Mouse (Mus musculus) CH12.LX (cell line): ENCODE data around the gene Cdk17. TPM values are rescaled to one million over a fixed set of nuclear protein-coding genes. Genes with fewer than 3 reads are reported as not detected.

Experiments
- DNase-seq: peaks from one replicate; pipeline ENCODE4 v3.0.0-alpha.2; 2013; ENCODE audit errors: extremely low read depth
- H3K27ac ChIP-seq: 2 replicates; pipeline ENCODE4 v1.5.1; 2012; ENCODE audit warnings: low read depth, mild to moderate bottlenecking, control low read depth, moderate library complexity; ENCODE audit not compliant: insufficient read depth
- H3K27me3 ChIP-seq: replicated peaks from 2 replicates; pipeline ENCODE3; 2012; ENCODE audit warnings: inconsistent platforms
- H3K36me3 ChIP-seq, 2 experiments: replicated peaks in 1 of 2; 2 replicates each; pipeline versions ENCODE3 to v1.6.1; 2012; ENCODE audit warnings: inconsistent platforms in 1 of 2, low read length in 1 of 2, mild to moderate bottlenecking in 1 of 2, mixed read lengths in 1 of 2, moderate library complexity in 1 of 2; ENCODE audit not compliant: control insufficient read depth in 1 of 2, insufficient read depth in 1 of 2
- H3K4me1 ChIP-seq, 2 experiments: 2 replicates each; pipeline ENCODE4 v1.6.1; 2012; ENCODE audit warnings: inconsistent platforms in 1 of 2, moderate library complexity in 1 of 2; ENCODE audit not compliant: insufficient read depth in 2 of 2, control insufficient read depth in 1 of 2
- H3K4me2 ChIP-seq: 2 replicates; pipeline ENCODE4 v1.6.1; 2012; ENCODE audit warnings: low read depth, mild to moderate bottlenecking, control low read depth; ENCODE audit not compliant: poor library complexity, insufficient read depth, severe bottlenecking
- H3K4me3 ChIP-seq, 3 experiments: fragments of 150-350 bp in 1 of 3; sonication (generic) in 1 of 3; replicated peaks in 1 of 3; 2 replicates each; pipeline versions ENCODE3 to v1.5.1; 2011 to 2012; ENCODE audit warnings: low read depth in 2 of 3, low read length in 2 of 3, mild to moderate bottlenecking in 2 of 3, moderate library complexity in 2 of 3, control low read depth in 1 of 3, improper control_type of control experiment in 1 of 3, inconsistent platforms in 1 of 3, mixed read lengths in 1 of 3; ENCODE audit not compliant: poor library complexity in 1 of 3
- H3K79me2 ChIP-seq: replicated peaks from 2 replicates; pipeline ENCODE4 v1.6.1; 2012; ENCODE audit warnings: mild to moderate bottlenecking, moderate library complexity; ENCODE audit not compliant: control insufficient read depth, poor library complexity, insufficient read depth, severe bottlenecking; ENCODE audit errors: extremely low read depth
- H3K9ac ChIP-seq: 2 replicates; pipeline ENCODE4 v1.6.1; 2012; ENCODE audit warnings: low read depth, mild to moderate bottlenecking, control low read depth, moderate library complexity; ENCODE audit not compliant: insufficient read depth
- H3K9me3 ChIP-seq: replicated peaks from 2 replicates; pipeline ENCODE3; 2012; ENCODE audit warnings: low read length, inconsistent platforms, mixed read lengths
- BHLHE40 ChIP-seq: IDR thresholded peaks from 2 replicates; pipeline ENCODE4 v1.6.1; 2011; ENCODE audit warnings: mild to moderate bottlenecking, low read depth, low read length, improper control_type of control experiment
- CHD1 ChIP-seq: IDR thresholded peaks from 2 replicates; pipeline ENCODE4 v1.6.1; 2012; ENCODE audit warnings: low read depth, low read length, improper control_type of control experiment, inconsistent platforms
- CHD2 ChIP-seq: IDR thresholded peaks from 2 replicates; pipeline ENCODE4 v1.6.1; 2011; ENCODE audit warnings: low read length, improper control_type of control experiment
- CTCF ChIP-seq, 2 experiments: IDR thresholded peaks in 1 of 2; conservative IDR thresholded peaks in 1 of 2; 2 replicates each; pipeline ENCODE4 v1.5.1; 2011 to 2012; ENCODE audit warnings: low read depth in 2 of 2, low read length in 2 of 2, improper control_type of control experiment in 1 of 2, inconsistent platforms in 1 of 2, mild to moderate bottlenecking in 1 of 2, moderate library complexity in 1 of 2
- E2F4 ChIP-seq: IDR thresholded peaks from 2 replicates; pipeline ENCODE4 v1.6.1; 2011; ENCODE audit warnings: low read depth, low read length, improper control_type of control experiment; ENCODE audit not compliant: insufficient replicate concordance
- ELF1 ChIP-seq: IDR thresholded peaks from 2 replicates; pipeline ENCODE4 v1.6.1; 2014; ENCODE audit warnings: low read depth, mild to moderate bottlenecking, inconsistent platforms, low read length, improper control_type of control experiment
- GABPA ChIP-seq: IDR thresholded peaks from 2 replicates; pipeline ENCODE4 v1.6.1; 2012; ENCODE audit warnings: low read depth, low read length, improper control_type of control experiment, inconsistent platforms; ENCODE audit not compliant: insufficient replicate concordance
- HCFC1 ChIP-seq: IDR thresholded peaks from 2 replicates; pipeline ENCODE4 v1.6.1; 2012; ENCODE audit warnings: low read depth, mild to moderate bottlenecking, inconsistent platforms, low read length, improper control_type of control experiment
- IRF4 ChIP-seq: IDR thresholded peaks from 2 replicates; pipeline ENCODE4 v1.6.1; 2014; ENCODE audit warnings: low read depth, mild to moderate bottlenecking, inconsistent platforms, low read length, improper control_type of control experiment
- JUND ChIP-seq: conservative IDR thresholded peaks from 2 replicates; pipeline ENCODE4 v1.6.1; 2011; ENCODE audit warnings: low read depth, low read length, improper control_type of control experiment
- MAX ChIP-seq: IDR thresholded peaks from 2 replicates; pipeline ENCODE4 v1.6.1; 2011; ENCODE audit warnings: low read length, improper control_type of control experiment
- MAZ ChIP-seq: IDR thresholded peaks from 2 replicates; pipeline ENCODE4 v1.6.1; 2012; ENCODE audit warnings: low read depth, mild to moderate bottlenecking, inconsistent platforms, low read length, improper control_type of control experiment, moderate library complexity
- MEF2A ChIP-seq: IDR thresholded peaks from 2 replicates; pipeline ENCODE4 v1.6.1; 2014; ENCODE audit warnings: low read depth, mild to moderate bottlenecking, inconsistent platforms, low read length, improper control_type of control experiment, borderline replicate concordance
- MXI1 ChIP-seq: IDR thresholded peaks from 2 replicates; pipeline ENCODE4 v1.6.1; 2011; ENCODE audit warnings: mild to moderate bottlenecking, low read depth, low read length, improper control_type of control experiment
- NELFE ChIP-seq: IDR thresholded peaks from 2 replicates; pipeline ENCODE4 v1.6.1; 2011; ENCODE audit warnings: low read depth, low read length, improper control_type of control experiment
- NRF1 ChIP-seq: IDR thresholded peaks from 2 replicates; pipeline ENCODE4 v1.6.1; 2014; ENCODE audit warnings: low read depth, mild to moderate bottlenecking, inconsistent platforms, low read length, improper control_type of control experiment, moderate library complexity
- PAX5 ChIP-seq: IDR thresholded peaks from 2 replicates; pipeline ENCODE4 v1.6.1; 2012; ENCODE audit warnings: low read length, inconsistent platforms, mixed read lengths
- POLR2A ChIP-seq: IDR thresholded peaks from 2 replicates; pipeline ENCODE4 v1.6.1; 2011; ENCODE audit warnings: low read depth, mild to moderate bottlenecking, improper control_type of control experiment, low read length
- POLR2AphosphoS2 ChIP-seq: IDR thresholded peaks from 2 replicates; pipeline ENCODE4 v1.6.1; 2011; ENCODE audit warnings: low read depth, low read length, improper control_type of control experiment
- RAD21 ChIP-seq: IDR thresholded peaks from 2 replicates; pipeline ENCODE4 v1.6.1; 2011; ENCODE audit warnings: low read depth, mild to moderate bottlenecking, low read length, improper control_type of control experiment, moderate library complexity
- RCOR1 ChIP-seq: conservative IDR thresholded peaks from 2 replicates; pipeline ENCODE4 v1.6.1; 2012; ENCODE audit warnings: low read depth, mild to moderate bottlenecking, inconsistent platforms, low read length, improper control_type of control experiment
- SIN3A ChIP-seq: IDR thresholded peaks from 2 replicates; pipeline ENCODE4 v1.6.1; 2012; ENCODE audit warnings: low read length, improper control_type of control experiment, inconsistent platforms
- TBP ChIP-seq: conservative IDR thresholded peaks from 2 replicates; pipeline ENCODE4 v1.6.1; 2011; ENCODE audit warnings: low read depth, low read length, improper control_type of control experiment
- TCF12 ChIP-seq: IDR thresholded peaks from 2 replicates; pipeline ENCODE4 v1.6.1; 2014; ENCODE audit warnings: low read depth, mild to moderate bottlenecking, inconsistent platforms, low read length, improper control_type of control experiment
- UBTF ChIP-seq: IDR thresholded peaks from 2 replicates; pipeline ENCODE4 v1.6.1; 2012; ENCODE audit warnings: low read depth, mild to moderate bottlenecking, inconsistent platforms, low read length, improper control_type of control experiment, moderate library complexity
- USF1 ChIP-seq: IDR thresholded peaks from 2 replicates; pipeline ENCODE4 v1.6.1; 2014; ENCODE audit warnings: low read depth, mild to moderate bottlenecking, inconsistent platforms, low read length, improper control_type of control experiment
- USF2 ChIP-seq: conservative IDR thresholded peaks from 2 replicates; pipeline ENCODE4 v1.6.1; 2011; ENCODE audit warnings: low read depth, low read length, improper control_type of control experiment
- ZKSCAN1 ChIP-seq: IDR thresholded peaks from 2 replicates; pipeline ENCODE4 v1.6.1; 2012; ENCODE audit warnings: low read depth, inconsistent platforms, low read length, improper control_type of control experiment, borderline replicate concordance
- ZNF384 ChIP-seq: IDR thresholded peaks from 2 replicates; pipeline ENCODE4 v1.6.1; 2012; ENCODE audit warnings: low read depth, low read length, improper control_type of control experiment, inconsistent platforms
- dilution Hi-C: fragments of 300-500 bp; cut with MboI; formaldehyde crosslinking; loops from 2 replicates; pipeline ENCODE4 v1.14.3; 2020; ENCODE audit warnings: low sequenced_read_pairs; ENCODE audit not compliant: extremely low pct_unique_long_range_greater_than_20kb, extremely low pct_ligation_motif_present
- in situ Hi-C: fragments of 300-500 bp; cut with MboI; formaldehyde crosslinking; loops from 3 replicates; pipeline ENCODE4 v1.14.3; 2019; ENCODE audit warnings: low sequenced_read_pairs, low pct_ligation_motif_present, low pct_unique_long_range_greater_than_20kb, mixed read lengths
- polyA plus RNA-seq: library from polyadenylated mRNA; unstranded; fragments of >175 nt; gene quantifications from 2 replicates; pipeline ENCODE4 v1.2.1, GENCODE M21; 2012; ENCODE audit warnings: low read depth; ENCODE audit not compliant: insufficient read length
- total RNA-seq, 2 experiments: library from RNA; depleted of rRNA; stranded (reverse); fragments of 300-350 nt in 1 of 2; fragments of >200 nt in 1 of 2; gene quantifications; 2 replicates each; pipeline ENCODE4 v1.2.3; 2012 to 2014

Gene Cdk17
- total and polyA plus RNA-seq, 3 experiments = 23.4 to 51.3 (median 28.5) TPM

DNA sequence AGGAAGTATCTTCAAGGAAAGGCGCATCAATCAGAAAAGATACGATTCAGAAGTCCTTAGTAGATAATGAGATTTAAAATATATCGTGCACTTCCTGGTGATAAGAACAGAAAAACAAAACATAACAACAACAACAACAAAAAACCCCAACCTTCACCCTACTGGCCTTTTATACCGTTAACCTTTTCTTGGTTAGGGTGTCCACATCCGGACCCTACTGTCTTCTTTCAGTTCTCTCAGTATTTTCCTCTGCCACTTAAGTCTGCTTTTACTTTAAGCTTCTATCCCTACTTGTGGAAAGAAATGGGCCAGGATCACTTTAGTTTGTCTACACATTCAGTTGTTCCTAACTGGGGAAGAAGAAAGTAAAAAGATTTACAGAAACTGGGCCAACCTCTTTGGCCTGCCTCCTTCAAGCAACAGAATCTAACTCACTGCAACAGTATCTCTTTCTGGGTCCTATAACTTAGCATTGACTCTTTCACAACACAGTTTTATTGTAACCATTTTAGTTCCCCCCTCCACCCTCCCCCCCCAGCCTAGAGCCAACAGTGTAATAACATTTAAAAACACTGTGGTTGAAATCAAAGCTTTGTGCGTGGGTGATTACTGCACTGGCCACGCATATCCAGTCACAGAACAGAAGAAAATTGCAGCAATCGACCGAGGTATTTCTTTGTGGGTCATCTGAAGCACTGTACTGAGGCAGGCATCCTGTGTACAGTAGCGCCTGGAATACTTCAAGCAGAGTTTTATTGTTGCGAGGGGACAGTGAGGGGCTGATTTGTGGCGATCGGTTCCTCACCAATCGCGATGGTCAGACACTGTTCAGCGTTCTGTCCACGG is 801 bp upstream of the Cdk17 start:
- Histone ChIP-seq H3K9me3 (no peaks in the 10 kb centered on the region), H3K79me2 (peaks cover 30% of the 10 kb centered on the region), H3K4me1 (peaks cover 2 to 24% of the 10 kb centered on the region in 2 experiments; a peak in 3 of 4 replicates), H3K4me2 (peak overlapping the region; percentile 5; the same call in 1 of the 2 replicates), H3K36me3 (no peaks in the 10 kb centered on the region), H3K27me3 (no peaks in the 10 kb centered on the region), H3K4me3 (peak overlapping the region; percentile 54 to 98 (median 62)), H3K9ac (no peak overlapping the region), H3K27ac (no peak overlapping the region)
- in situ Hi-C loops = loop anchor here (10.0 to 25.0 kb wide), 4 partner anchors 85 to 265 kb away; no protein-coding TSS in a partner anchor
- dilution Hi-C loops = no loop called here
- TF ChIP-seq JUND = no peak
- no peak for TF ChIP-seq PAX5
- no peak for TF ChIP-seq E2F4
- no peak for TF ChIP-seq POLR2A
- no peak for TF ChIP-seq CHD1
- no peak for TF ChIP-seq HCFC1
- no peak for TF ChIP-seq MEF2A
- TF ChIP-seq POLR2AphosphoS2 = no peak
- no peak for TF ChIP-seq NRF1
- TF ChIP-seq USF2 = no peak
- TF ChIP-seq NELFE = no peak
- no peak for TF ChIP-seq RAD21
- no peak for TF ChIP-seq MAX
- no peak for TF ChIP-seq GABPA
- no peak for TF ChIP-seq MAZ
- no peak for TF ChIP-seq ELF1
- no peak for DNase-seq

DNA sequence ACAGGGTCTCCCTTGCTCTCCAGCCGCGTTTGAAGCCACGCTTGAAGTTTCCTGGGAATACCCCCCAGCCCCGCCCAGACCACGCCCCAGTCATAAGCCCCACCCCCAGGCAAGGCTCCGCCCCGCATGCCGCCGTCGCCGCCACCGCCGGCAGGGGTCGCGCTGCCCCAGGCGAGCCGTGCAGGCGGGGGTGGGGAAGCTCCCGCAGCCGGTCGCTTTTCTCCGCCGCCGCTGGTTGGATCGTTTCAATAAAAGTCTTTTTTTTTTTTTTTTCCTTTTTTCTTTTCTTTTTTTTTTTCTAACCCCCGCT is 223 bp upstream of the Cdk17 start:
- Histone ChIP-seq H3K79me2 (peaks cover 36% of the 10 kb centered on the region), H3K9me3 (no peaks in the 10 kb centered on the region), H3K4me3 (peak overlapping the region; percentile 85 to 100 (median 98)), H3K4me1 (peaks cover 2 to 30% of the 10 kb centered on the region in 2 experiments; a peak in 3 of 4 replicates), H3K27ac (peak overlapping the region; percentile 96; the same call in 1 of the 2 replicates), H3K4me2 (peak overlapping the region; percentile 5; the same call in 1 of the 2 replicates), H3K9ac (peak overlapping the region; percentile 96), H3K36me3 (no peaks in the 10 kb centered on the region), H3K27me3 (no peaks in the 10 kb centered on the region)
- DNase-seq = peak; percentile 67
- dilution Hi-C loops (no loop called here), in situ Hi-C loops (loop anchor here (10.0 to 25.0 kb wide), 4 partner anchors 86 to 264 kb away; no protein-coding TSS in a partner anchor)
- no peak for TF ChIP-seq ZKSCAN1
- peak; percentile 42; the same call in 1 of the 2 replicates for TF ChIP-seq TCF12
- TF ChIP-seq UBTF = no peak; the same call in 1 of the 2 replicates
- 0 out of 2 replicates have a peak, but pooled peaks have one; percentile 29 for TF ChIP-seq BHLHE40
- no peak for TF ChIP-seq USF1
- TF ChIP-seq CHD2 = peak; percentile 89
- TF ChIP-seq ZNF384 = peak; percentile 94
- peak in 1 of 2 experiments; percentile 85; a peak in 2 of 4 replicates for TF ChIP-seq CTCF (conservative IDR thresholded peaks at IDR 0.05 in 1 of 2, IDR thresholded peaks at IDR 0.05 in 1 of 2; ENCODE audit: low read depth in 2 of 2, low read length in 2 of 2)
- TF ChIP-seq SIN3A = peak; percentile 60
- no peak for TF ChIP-seq POLR2AphosphoS2
- TF ChIP-seq TBP = 0 out of 2 replicates have a peak, but pooled peaks have one; percentile 47
- no peak for TF ChIP-seq GABPA
- 0 out of 2 replicates have a peak, but pooled peaks have one; percentile 41 for TF ChIP-seq RCOR1
- 0 out of 2 replicates have a peak, but pooled peaks have one; percentile 36 for TF ChIP-seq MAX
- 0 out of 2 replicates have a peak, but pooled peaks have one; percentile 19 for TF ChIP-seq MXI1
- no peak for TF ChIP-seq ELF1
- TF ChIP-seq RAD21 = peak; percentile 59
- TF ChIP-seq USF2 = no peak
- TF ChIP-seq IRF4 = peak; percentile 65
- no peak for TF ChIP-seq JUND
- TF ChIP-seq CHD1 = no peak; the same call in 1 of the 2 replicates
- peak; percentile 70 for TF ChIP-seq MEF2A
- no peak for TF ChIP-seq PAX5
- TF ChIP-seq NRF1 = no peak
